In genomic region chr10:117288197-117289033, GRCm38 (mm10) we compare ENCODE assay signal across 25 mouse cellular contexts. TPM values are rescaled to one million over a fixed set of nuclear protein-coding genes. Genes with fewer than 3 reads are reported as not detected.
A peak's percentile ranks its signal among the peaks of the same experiment; 100 is the strongest.
DNase-seq lines count a peak whose midpoint lies in the region; ATAC-seq and TF ChIP-seq lines count a peak whose summit lies in the region.
"Had no signal": no experiment of that assay in that cellular context is flagged by ENCODE, and none has a peak within 500 bp of the region (broad histone marks: within the 10 kb centered on the region; RNA-seq: fewer than 3 reads in every experiment).

No protein-coding gene starts in this region.

- no peak for DNase-seq in heart, postnatal 25 days (ENCODE audit: low spot score)
- no peak for DNase-seq in liver, postnatal 0 days
- no peak for DNase-seq in liver, embryonic 11.5 days (ENCODE audit: low spot score)
- no peak for DNase-seq in adrenal gland, adult 8-10 months
- DNase-seq: adrenal gland, postnatal 14 days; cerebellum, adult 9-11 months; gastrocnemius, postnatal 10 days; kidney, postnatal 4 days; thymus, postnatal 36 days had no signal

- peaks cover 11% of the 10 kb centered on the region for H3K27me3 ChIP-seq in heart, embryonic 13.5 days (replicated peaks)
- H3K27me3 ChIP-seq in liver, postnatal 0 days (ENCODE audit: insufficient read depth, low read length) = no peaks in the 10 kb centered on the region
- H3K27me3 ChIP-seq in liver, embryonic 11.5 days (replicated peaks; ENCODE audit: control insufficient read depth, insufficient read depth, low read length) = no peaks in the 10 kb centered on the region
- H3K27me3 ChIP-seq: embryonic facial prominence, embryonic 13.5 days; kidney, embryonic 15.5 days; liver, embryonic 15.5 days had no signal

- no peak for TF ChIP-seq CTCF in liver, postnatal 0 days (IDR thresholded peaks at IDR 0.05; ENCODE audit: low read depth)

- TF ChIP-seq EP300 in liver, postnatal 0 days (IDR thresholded peaks at IDR 0.05; ENCODE audit: low read depth) = no peak

- H3K4me2 ChIP-seq in heart, embryonic 13.5 days = no peak overlapping the region
- no peak overlapping the region for H3K4me2 ChIP-seq in liver, postnatal 0 days (ENCODE audit: low read depth, low read length)
- H3K4me2 ChIP-seq in liver, embryonic 11.5 days = no peak overlapping the region
- H3K4me2 ChIP-seq: embryonic facial prominence, embryonic 13.5 days; kidney, embryonic 15.5 days; liver, embryonic 15.5 days had no signal

- whole genome bisulfite sequencing in heart, embryonic 13.5 days = 83% methylated on average over 9 of the region's 9 CpGs
- 80% methylated on average over 9 of the region's 9 CpGs for WGBS in liver, postnatal 0 days (ENCODE audit: insufficient replicate concordance)
- 85% methylated on average over 9 of the region's 9 CpGs for WGBS in liver, embryonic 11.5 days

- peaks cover 32% of the 10 kb centered on the region for H3K4me1 ChIP-seq in heart, embryonic 13.5 days
- no peaks in the 10 kb centered on the region for H3K4me1 ChIP-seq in liver, postnatal 0 days (ENCODE audit: insufficient read depth)
- no peaks in the 10 kb centered on the region for H3K4me1 ChIP-seq in liver, embryonic 11.5 days (replicated peaks; ENCODE audit: control insufficient read depth, insufficient read depth, low read length)
- H3K4me1 ChIP-seq in brown adipose tissue, adult 24 weeks (ENCODE audit: control insufficient read depth, insufficient read depth, insufficient read length, low read length) = no peaks in the 10 kb centered on the region
- H3K4me1 ChIP-seq: embryonic facial prominence, embryonic 13.5 days; liver, embryonic 15.5 days; midbrain, embryonic 10.5 days had no signal

- intact Hi-C loops in heart, postnatal 25 days (cut with DNase I) = no loop called here

- H3K36me3 ChIP-seq in heart, embryonic 13.5 days = no peaks in the 10 kb centered on the region
- H3K36me3 ChIP-seq in liver, postnatal 0 days (replicated peaks; ENCODE audit: insufficient read depth, low read length) = no peaks in the 10 kb centered on the region
- H3K36me3 ChIP-seq in liver, embryonic 11.5 days (ENCODE audit: control insufficient read depth, insufficient read depth, low read length) = no peaks in the 10 kb centered on the region
- H3K36me3 ChIP-seq: embryonic facial prominence, embryonic 13.5 days; kidney, embryonic 15.5 days; liver, embryonic 15.5 days; midbrain, embryonic 10.5 days had no signal

- peak overlapping the region; percentile 66 for H3K27ac ChIP-seq in heart, embryonic 13.5 days (replicated peaks)
- no peak overlapping the region for H3K27ac ChIP-seq in liver, postnatal 0 days (ENCODE audit: low read depth)
- H3K27ac ChIP-seq in liver, embryonic 11.5 days (ENCODE audit: low read depth, low read length) = no peak overlapping the region
- H3K27ac ChIP-seq in brown adipose tissue, adult 24 weeks (replicated peaks; ENCODE audit: low read depth, low read length) = peak overlapping the region; percentile 33; the same call in 1 of the 2 replicates
- H3K27ac ChIP-seq: embryonic facial prominence, embryonic 13.5 days; kidney, embryonic 15.5 days; liver, embryonic 15.5 days; midbrain, embryonic 10.5 days had no signal

- H3K9ac ChIP-seq in heart, embryonic 13.5 days = no peak overlapping the region
- no peak overlapping the region for H3K9ac ChIP-seq in liver, postnatal 0 days (replicated peaks)
- no peak overlapping the region for H3K9ac ChIP-seq in liver, embryonic 11.5 days (ENCODE audit: low read depth, low read length)
- H3K9ac ChIP-seq: embryonic facial prominence, embryonic 13.5 days; kidney, embryonic 15.5 days; liver, embryonic 15.5 days had no signal

- no peak overlapping the region for H3K4me3 ChIP-seq in heart, embryonic 13.5 days
- no peak overlapping the region for H3K4me3 ChIP-seq in liver, postnatal 0 days (ENCODE audit: low read depth, low read length)
- H3K4me3 ChIP-seq in liver, embryonic 11.5 days (ENCODE audit: low read depth, low read length) = no peak overlapping the region
- no peak overlapping the region for H3K4me3 ChIP-seq in brown adipose tissue, adult 24 weeks (ENCODE audit: insufficient read depth, low read depth, low read length)
- H3K4me3 ChIP-seq: embryonic facial prominence, embryonic 13.5 days; kidney, embryonic 15.5 days; liver, embryonic 15.5 days; midbrain, embryonic 10.5 days had no signal

- no peaks in the 10 kb centered on the region for H3K9me3 ChIP-seq in heart, embryonic 13.5 days
- no peaks in the 10 kb centered on the region for H3K9me3 ChIP-seq in liver, postnatal 0 days (ENCODE audit: low read length)
- H3K9me3 ChIP-seq in liver, embryonic 11.5 days (ENCODE audit: control insufficient read depth, low read length) = no peaks in the 10 kb centered on the region
- H3K9me3 ChIP-seq: embryonic facial prominence, embryonic 13.5 days; kidney, embryonic 15.5 days; liver, embryonic 15.5 days; midbrain, embryonic 10.5 days had no signal

- no peak for ATAC-seq in heart, embryonic 13.5 days (ENCODE audit: extremely low read depth, insufficient number of reproducible peaks, low FRiP score, low TSS enrichment)
- ATAC-seq in liver, postnatal 0 days = peak; percentile 43
- no peak for ATAC-seq in liver, embryonic 11.5 days (replicated peaks; ENCODE audit: low FRiP score)
- peak; percentile 66 for ATAC-seq in neutrophil, adult 5-6 weeks (ENCODE audit: extremely low read depth, insufficient number of reproducible peaks, low FRiP score, poor library complexity, severe bottlenecking)
- no peak for ATAC-seq in CD4-positive, CD25-positive, alpha-beta regulatory T cell, adult 4 months
- ATAC-seq: forebrain, embryonic 14.5 days; hindbrain, embryonic 16.5 days; intestine, embryonic 16.5 days had no signal

RNA-seq across cellular contexts. Expression of gene Lyz1, which starts 4.3 kb away (rescaled TPM):
- polyA plus RNA-seq in heart, embryonic 13.5 days (2015; fragmentation: Nextera tagmentation; extraction: Ambion mirVana) = 8.6 and 12.2 TPM in 2 replicates
- total RNA-seq in heart, postnatal 25 days (2021) = 10 to 100 TPM; 10.8 to 14.0 TPM
- polyA plus RNA-seq in liver, postnatal 0 days (2015; fragmentation: Nextera tagmentation; extraction: Ambion mirVana) = 0.42 and 0.85 TPM in 2 replicates
- polyA plus RNA-seq in liver, embryonic 11.5 days (2014; fragmentation: Nextera tagmentation; extraction: Ambion mirVana) = not detected in 2 replicates
- polyA plus RNA-seq in brown adipose tissue, adult 24 weeks (2012; ENCODE audit: insufficient read depth, insufficient read length, missing spikeins) = 6.1 and 6.7 TPM in 2 replicates
- total RNA-seq in neutrophil, adult 5-6 weeks (2017) = 1.6 and 3.5 TPM in 2 replicates
- total RNA-seq in adrenal gland, adult 8-10 months (2022) = 10 to 100 TPM; 13.9 to 37.6 (median 25.4) TPM
- polyA plus RNA-seq in CD4-positive, CD25-positive, alpha-beta regulatory T cell, adult 4 months (2017; shearing (Covaris generic)) = not detected
- total RNA-seq: hematopoietic stem cell, adult 5-6 weeks; midbrain, postnatal 0 days had no signal
- polyA plus RNA-seq: embryonic facial prominence, embryonic 13.5 days; forebrain, embryonic 14.5 days; hindbrain, embryonic 16.5 days; kidney, embryonic 15.5 days; limb, embryonic 11.5 days; midbrain, embryonic 10.5 days; midbrain, postnatal 0 days had no signal

RNA-seq across cellular contexts. Expression of gene Lyz2, which starts 6.3 kb away (rescaled TPM):
- 90.5 and 115 TPM in 2 replicates for polyA plus RNA-seq in heart, embryonic 13.5 days (2015; fragmentation: Nextera tagmentation; extraction: Ambion mirVana)
- 100 to 1,000 TPM; 118 to 132 TPM for total RNA-seq in heart, postnatal 25 days (2021)
- 542 and 556 TPM in 2 replicates for polyA plus RNA-seq in liver, postnatal 0 days (2015; fragmentation: Nextera tagmentation; extraction: Ambion mirVana)
- polyA plus RNA-seq in liver, embryonic 11.5 days (2014; fragmentation: Nextera tagmentation; extraction: Ambion mirVana) = 86.2 and 92.6 TPM in 2 replicates
- polyA plus RNA-seq in brown adipose tissue, adult 24 weeks (2012; ENCODE audit: insufficient read depth, insufficient read length, missing spikeins) = 168 and 210 TPM in 2 replicates
- total RNA-seq in neutrophil, adult 5-6 weeks (2017) = 2,637 and 2,768 TPM in 2 replicates
- 100 to 1,000 TPM; 174 to 471 (median 338) TPM for total RNA-seq in adrenal gland, adult 8-10 months (2022)
- 1 to 10 TPM in 1 of 2 experiments, under 1 TPM in 1; 0.32 to 9.2 TPM for polyA plus RNA-seq in CD4-positive, CD25-positive, alpha-beta regulatory T cell, adult 4 months (2017; shearing (Covaris generic))

RNA-seq across cellular contexts. Expression of gene 9530003J23Rik, which starts 49.9 kb away (rescaled TPM):
- not detected in 2 replicates for polyA plus RNA-seq in heart, embryonic 13.5 days (2015; fragmentation: Nextera tagmentation; extraction: Ambion mirVana)
- not detected for total RNA-seq in heart, postnatal 25 days (2021)
- not detected in 2 replicates for polyA plus RNA-seq in liver, postnatal 0 days (2015; fragmentation: Nextera tagmentation; extraction: Ambion mirVana)
- polyA plus RNA-seq in liver, embryonic 11.5 days (2014; fragmentation: Nextera tagmentation; extraction: Ambion mirVana) = 0.21 TPM in 1 of 2 replicates, not detected in the other
- polyA plus RNA-seq in brown adipose tissue, adult 24 weeks (2012; ENCODE audit: insufficient read depth, insufficient read length, missing spikeins) = not detected in 2 replicates
- not detected in 2 replicates for total RNA-seq in neutrophil, adult 5-6 weeks (2017)
- total RNA-seq in adrenal gland, adult 8-10 months (2022) = not detected
- not detected for polyA plus RNA-seq in CD4-positive, CD25-positive, alpha-beta regulatory T cell, adult 4 months (2017; shearing (Covaris generic))
- total RNA-seq: adrenal gland, postnatal 14 days; gastrocnemius, postnatal 10 days; hematopoietic stem cell, adult 5-6 weeks; layer of hippocampus, postnatal 14 days; midbrain, postnatal 0 days had no signal
- polyA plus RNA-seq: embryonic facial prominence, embryonic 13.5 days; forebrain, embryonic 14.5 days; hindbrain, embryonic 16.5 days; intestine, embryonic 16.5 days; kidney, embryonic 15.5 days; liver, embryonic 15.5 days; midbrain, embryonic 10.5 days; small intestine, adult 2 months had no signal

Comparison
In these comparisons a context has a peak if more than half of its experiments do, and no peak if none do; other contexts are left out.
1. ATAC-seq: peak in liver, postnatal 0 days (single experiment) and neutrophil, adult 5-6 weeks (single experiment); none in heart, embryonic 13.5 days (single experiment), liver, embryonic 11.5 days (single experiment) and CD4-positive, CD25-positive, alpha-beta regulatory T cell, adult 4 months (single experiment).
2. H3K27ac ChIP-seq: peak in heart, embryonic 13.5 days (single experiment) and brown adipose tissue, adult 24 weeks (single experiment); none in liver, postnatal 0 days (single experiment) and liver, embryonic 11.5 days (single experiment).